Mouse (Mus musculus) brain, embryonic 14.5 days (tissue): ENCODE measurements at regions not wholly inside any gene's neighbourhood (a gene's known extent, or its start where the extent isn't known, plus 50 kb on each side); places are given as distances from the start of the nearest gene placed in this dataset.
"Not testable (repeated sequence)": the region's sequence is repeated elsewhere in the genome, so short reads cannot be mapped to it uniquely, and the experiment has no call there.

Experiments
- DNase-seq: peaks from one replicate; pipeline ENCODE4 v3.0.0-alpha.2; 2011; ENCODE audit warnings: low read depth
- CTCF ChIP-seq: fragments of 200-500 bp; IDR thresholded peaks from 2 replicates; pipeline ENCODE4 v1.5.1; 2012; ENCODE audit warnings: inconsistent platforms, mild to moderate bottlenecking, moderate library complexity, borderline replicate concordance; ENCODE audit not compliant: insufficient read depth, insufficient read length; ENCODE audit errors: extremely low read depth
- POLR2A ChIP-seq: fragments of 200-500 bp; IDR thresholded peaks from 2 replicates; pipeline ENCODE4 v1.6.1; 2012; ENCODE audit warnings: mild to moderate bottlenecking, inconsistent platforms, borderline replicate concordance; ENCODE audit not compliant: poor library complexity, insufficient read depth, insufficient read length, severe bottlenecking; ENCODE audit errors: extremely low read depth

- DNase-seq, result no peak
- TF ChIP-seq POLR2A, result no peak
Measured at GRCm38 (mm10) chr10:54858075-54858474, 781.7 kb upstream of the Man1a start.

GRCm38 (mm10) chr10:54841591-54841990, 765.2 kb upstream of the Man1a start:
- DNase-seq, result no peak

DNA sequence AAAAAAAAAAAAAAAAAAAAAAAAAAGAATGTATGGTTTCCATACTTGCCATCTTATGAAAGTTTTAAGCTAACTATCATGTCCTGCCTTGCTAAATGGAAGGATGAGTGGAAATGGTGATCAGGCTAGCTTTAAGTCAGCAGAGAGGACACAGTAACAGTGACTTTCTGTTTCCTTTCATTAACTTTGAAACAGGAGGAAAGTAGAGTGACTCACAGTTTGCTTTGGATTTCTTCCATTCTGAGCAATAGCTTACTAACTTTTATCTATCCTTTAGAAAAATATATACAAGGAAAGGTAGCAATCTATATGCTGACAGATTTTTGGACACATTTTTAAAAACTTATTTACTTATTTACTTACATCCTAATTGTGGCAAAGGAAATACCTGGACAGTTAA, 762.6 kb upstream of the Man1a start:
- DNase-seq, result no peak
- TF ChIP-seq POLR2A (no peak), CTCF (no peak)

More at GRCm38 (mm10) chr10:54841591-54841990, 765.2 kb upstream of the Man1a start:
- TF ChIP-seq POLR2A (no peak), CTCF (no peak)

DNA sequence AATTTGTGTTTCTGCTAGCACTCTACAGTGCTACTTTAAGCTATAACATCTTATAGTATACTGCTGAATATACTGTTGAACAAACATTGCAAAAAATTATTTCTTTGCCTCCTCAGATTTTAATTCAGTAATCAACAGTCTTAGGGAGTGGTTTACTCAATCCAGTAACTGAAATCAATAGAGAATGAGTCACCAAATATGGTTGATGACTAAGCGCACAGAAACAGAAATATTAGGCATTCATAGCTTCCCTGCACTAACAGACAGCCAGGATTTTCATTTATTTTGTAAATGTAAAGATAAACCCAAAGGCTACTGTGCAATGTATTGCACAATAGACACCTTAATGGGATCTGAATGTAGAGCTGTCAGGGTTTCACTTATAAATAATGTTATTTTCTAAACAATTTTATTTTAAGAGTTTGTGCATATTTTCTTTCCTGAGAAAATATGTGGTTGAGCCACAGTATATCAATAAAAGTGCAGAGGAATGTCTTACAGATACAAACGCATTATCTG, 738.3 kb upstream of the Man1a start:
- TF ChIP-seq CTCF, result no peak
- no peak for TF ChIP-seq POLR2A

DNA sequence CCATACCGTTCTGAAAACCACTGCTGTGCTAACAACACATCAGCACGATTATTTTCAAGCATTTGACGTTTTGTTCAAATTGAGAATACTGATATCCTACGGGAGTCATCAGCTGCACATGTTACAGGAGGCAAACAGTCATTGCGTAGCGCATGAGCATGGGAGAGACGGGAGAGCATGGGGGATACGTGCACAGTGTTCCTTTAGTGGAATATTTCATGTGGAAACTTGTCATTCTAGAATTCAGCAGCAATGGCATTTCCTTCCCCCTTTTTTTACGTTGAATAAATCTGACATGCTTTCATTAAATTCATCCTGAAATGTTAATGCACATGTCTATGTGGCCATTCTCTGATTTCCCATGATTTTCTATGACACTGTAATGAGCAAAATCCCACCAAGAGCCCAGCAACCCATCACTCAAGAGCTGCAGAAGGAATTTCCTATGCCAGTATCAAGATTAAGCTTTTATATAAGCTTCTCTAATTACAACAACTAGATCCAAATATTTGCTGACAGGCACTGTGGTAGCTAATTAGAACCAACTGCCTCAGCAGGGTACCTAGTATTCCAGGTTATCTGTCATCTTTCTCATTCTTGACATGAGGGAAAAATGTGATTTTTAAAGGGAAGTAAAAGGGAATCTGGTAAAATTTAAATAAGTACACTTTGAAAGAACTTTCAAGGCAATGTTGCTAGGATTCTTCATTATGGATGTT, 723.2 kb upstream of the Man1a start:
- TF ChIP-seq CTCF, result no peak
- TF ChIP-seq POLR2A, result no peak
- peak; percentile 63 for DNase-seq

More for the DNA sequence above, 738.3 kb upstream of the Man1a start:
- no peak for DNase-seq

- TF ChIP-seq CTCF (no peak), POLR2A (no peak)
- no peak for DNase-seq
Measured at GRCm38 (mm10) chr10:54797306-54797705, 720.9 kb upstream of the Man1a start.

- no peak for TF ChIP-seq POLR2A
- no peak for TF ChIP-seq CTCF
- DNase-seq, result no peak
Measured at GRCm38 (mm10) chr10:54761084-54761483, 684.7 kb upstream of the Man1a start.

GRCm38 (mm10) chr10:54749239-54749638, 672.8 kb upstream of the Man1a start:
- TF ChIP-seq CTCF (no peak), POLR2A (no peak)
- DNase-seq, result peak; percentile 45

GRCm38 (mm10) chr10:54737108-54737507, 660.7 kb upstream of the Man1a start:
- TF ChIP-seq POLR2A (no peak), CTCF (no peak)
- no peak for DNase-seq

- TF ChIP-seq CTCF (no peak), POLR2A (no peak)
- DNase-seq, result no peak
Measured at GRCm38 (mm10) chr10:54712684-54713083, 636.3 kb upstream of the Man1a start.

DNA sequence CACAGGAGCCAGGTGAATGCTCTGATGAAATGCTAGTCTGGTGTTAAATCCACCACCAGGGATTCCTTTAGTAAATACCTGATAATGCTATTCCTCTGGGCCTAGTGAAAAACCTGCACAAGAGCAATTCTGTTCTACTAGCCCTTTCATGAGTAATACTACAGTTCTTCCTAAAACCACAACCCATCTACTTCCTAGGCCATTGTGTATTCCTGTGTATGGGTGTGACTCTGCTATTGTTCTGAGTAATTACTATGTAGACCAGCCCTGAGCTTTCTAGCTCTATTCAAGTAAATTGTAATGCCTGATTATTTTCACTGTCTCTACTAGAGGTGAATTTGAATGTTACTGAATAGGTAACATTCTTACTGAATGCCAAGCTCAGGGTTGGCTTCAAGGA, 591.4 kb upstream of the Man1a start:
- not testable (repeated sequence) for DNase-seq
